In the genomic region with DNA sequence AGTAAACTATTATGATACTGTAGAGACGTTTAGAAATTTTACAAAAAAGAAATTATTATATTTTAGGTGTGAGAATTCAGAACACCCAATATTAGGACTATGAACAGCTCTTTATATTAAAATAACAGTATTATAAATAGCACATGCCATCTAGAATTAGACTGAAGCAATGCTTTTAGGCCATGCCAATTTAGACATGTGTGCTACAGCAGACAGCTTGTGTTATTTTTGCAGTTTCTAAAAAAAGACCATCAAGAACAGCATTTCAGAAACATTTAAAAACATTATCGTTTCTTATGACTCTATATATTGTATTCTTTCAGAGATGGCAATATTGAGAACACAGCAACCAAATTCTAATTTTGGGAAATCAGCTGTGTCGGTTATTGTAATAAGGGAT, we compare ENCODE assay signal across 26 mouse cellular contexts.
DNase-seq lines count a peak whose midpoint lies in the region; ATAC-seq and TF ChIP-seq lines count a peak whose summit lies in the region.
"Had no signal": no experiment of that assay in that cellular context is flagged by ENCODE, and none has a peak within 500 bp of the region (broad histone marks: within the 10 kb centered on the region; RNA-seq: fewer than 3 reads in every experiment).

No protein-coding gene starts in this region.

- H3K27ac ChIP-seq in forebrain, embryonic 14.5 days (ENCODE audit: low read depth, low read length): no peak overlapping the region
- no peak overlapping the region for H3K27ac ChIP-seq in forebrain, embryonic 12.5 days
- H3K27ac ChIP-seq in layer of hippocampus, adult 2 months: peak overlapping the region; percentile 40
- H3K27ac ChIP-seq: forebrain, embryonic 13.5 days; heart, embryonic 15.5 days; hindbrain, embryonic 14.5 days; hindbrain, postnatal 0 days had no signal

- H3K4me2 ChIP-seq in forebrain, embryonic 14.5 days (ENCODE audit: low read length): no peak overlapping the region
- H3K4me2 ChIP-seq in forebrain, embryonic 12.5 days: no peak overlapping the region
- H3K4me2 ChIP-seq: forebrain, embryonic 13.5 days; heart, embryonic 12.5 days; heart, embryonic 15.5 days; hindbrain, embryonic 14.5 days had no signal

- DNase-seq in forebrain, embryonic 14.5 days (ENCODE audit: low spot score): peak; percentile 62
- no peak for DNase-seq in frontal cortex, postnatal 25 days (ENCODE audit: low spot score in 2 of 2)
- no peak for DNase-seq in layer of hippocampus, adult 2 months (ENCODE audit: low spot score in 2 of 2)
- DNase-seq in layer of hippocampus, postnatal 10 days (ENCODE audit: low spot score in 2 of 2): no peak
- DNase-seq in telencephalon, adult 2 months (ENCODE audit: low read depth, low spot score): peak; percentile 42
- DNase-seq in spleen, adult 18-20 months: no peak
- DNase-seq: adrenal gland, adult 8-10 months; adrenal gland, postnatal 25 days; cerebellum, adult 11 months; cerebellum, adult 2 months; cerebellum, adult 9-11 months; cerebellum, postnatal 36 days; gastrocnemius, postnatal 25 days; heart, postnatal 10 days; heart, postnatal 4 days; kidney, adult 18-20 months had no signal

- no peaks in the 10 kb centered on the region for H3K36me3 ChIP-seq in forebrain, embryonic 14.5 days (ENCODE audit: control insufficient read depth, insufficient read depth, low read length)
- no peaks in the 10 kb centered on the region for H3K36me3 ChIP-seq in forebrain, embryonic 12.5 days (replicated peaks)
- H3K36me3 ChIP-seq: heart, embryonic 12.5 days; heart, embryonic 15.5 days had no signal

- H3K9me3 ChIP-seq in forebrain, embryonic 14.5 days (replicated peaks; ENCODE audit: control insufficient read depth, low read length): no peaks in the 10 kb centered on the region
- no peaks in the 10 kb centered on the region for H3K9me3 ChIP-seq in forebrain, embryonic 12.5 days
- H3K9me3 ChIP-seq: forebrain, embryonic 13.5 days; heart, embryonic 12.5 days; heart, embryonic 15.5 days had no signal

- 84% methylated on average over 3 of the region's 3 CpGs for WGBS in forebrain, embryonic 14.5 days
- WGBS in forebrain, embryonic 12.5 days: 91% methylated on average over 3 of the region's 3 CpGs

- no peak for TF ChIP-seq CTCF in layer of hippocampus, adult 2 months (conservative IDR thresholded peaks at IDR 0.05)

- H3K27me3 ChIP-seq in forebrain, embryonic 14.5 days (replicated peaks; ENCODE audit: control insufficient read depth, insufficient read depth, low read length): no peaks in the 10 kb centered on the region
- no peaks in the 10 kb centered on the region for H3K27me3 ChIP-seq in forebrain, embryonic 12.5 days
- H3K27me3 ChIP-seq: forebrain, embryonic 13.5 days; heart, embryonic 12.5 days; heart, embryonic 15.5 days had no signal

- ATAC-seq in forebrain, embryonic 14.5 days: no peak
- ATAC-seq in forebrain, embryonic 12.5 days (ENCODE audit: low FRiP score): no peak
- peak; percentile 50; the same call in 1 of the 2 replicates for ATAC-seq in frontal cortex, adult (ENCODE audit: low TSS enrichment)
- ATAC-seq: activated CD4-positive, CD25-positive, alpha-beta regulatory T cell, adult 4 months; forebrain, embryonic 13.5 days; hindbrain, postnatal 0 days; inflammation-experienced regulatory T-cells, adult 6 months; intestine, embryonic 16.5 days had no signal

- no peaks in the 10 kb centered on the region for H3K4me1 ChIP-seq in forebrain, embryonic 14.5 days (ENCODE audit: control insufficient read depth, insufficient read depth, low read length)
- no peaks in the 10 kb centered on the region for H3K4me1 ChIP-seq in forebrain, embryonic 12.5 days
- H3K4me1 ChIP-seq: forebrain, embryonic 13.5 days; heart, embryonic 12.5 days; heart, embryonic 15.5 days had no signal

- no peak overlapping the region for H3K4me3 ChIP-seq in forebrain, embryonic 14.5 days (ENCODE audit: low read depth, low read length)
- H3K4me3 ChIP-seq in forebrain, embryonic 12.5 days (replicated peaks): no peak overlapping the region
- H3K4me3 ChIP-seq in layer of hippocampus, adult 2 months: no peak overlapping the region
- H3K4me3 ChIP-seq: forebrain, embryonic 13.5 days; heart, embryonic 12.5 days; heart, embryonic 15.5 days had no signal

- no peak overlapping the region for H3K9ac ChIP-seq in forebrain, embryonic 14.5 days (ENCODE audit: low read length)
- H3K9ac ChIP-seq in forebrain, embryonic 12.5 days: no peak overlapping the region
- H3K9ac ChIP-seq: forebrain, embryonic 13.5 days; heart, embryonic 12.5 days; heart, embryonic 15.5 days; hindbrain, embryonic 14.5 days had no signal

Comparison
In these comparisons a context has a peak if more than half of its experiments do, and no peak if none do; other contexts are left out.
1. DNase-seq: peak in forebrain, embryonic 14.5 days (single experiment) and telencephalon, adult 2 months (single experiment); none in frontal cortex, postnatal 25 days (0 of 2), layer of hippocampus, adult 2 months (0 of 2), layer of hippocampus, postnatal 10 days (0 of 2) and spleen, adult 18-20 months (0 of 2).